Mouse (Mus musculus) small intestine, adult 2 months (tissue): ENCODE measurements around the gene Cbx2.
A peak's percentile ranks its signal among the peaks of the same experiment; 100 is the strongest.

Experiments used
- CTCF ChIP-seq: fragments of 200-500 bp; IDR thresholded peaks from 2 replicates; pipeline ENCODE4 v1.5.1; 2012; ENCODE audit warnings: low read depth, mild to moderate bottlenecking, control low read depth, inconsistent platforms, low read length, moderate library complexity, mixed read lengths; ENCODE audit not compliant: insufficient replicate concordance, insufficient read length; ENCODE audit errors: extremely low read depth
- POLR2A ChIP-seq: fragments of 200-500 bp; IDR thresholded peaks from 2 replicates; pipeline ENCODE4 v1.6.1; 2012; ENCODE audit warnings: low read depth, mild to moderate bottlenecking, control low read depth, inconsistent platforms, low read length, moderate library complexity

- TF ChIP-seq POLR2A (peak; percentile 59; the same call in 1 of the 2 replicates), CTCF (no peak)
Observed at GRCm38 (mm10) chr11:119052661-119053256, 30.0 kb downstream of the Cbx2 start.
